Mouse (Mus musculus) gastrocnemius, adult 8-10 months (tissue): Measurements from ENCODE around the gene Gm17324. TPM values are rescaled to one million over a fixed set of nuclear protein-coding genes. Genes with fewer than 3 reads are reported as not detected.

ENCODE experiments used
- DNase-seq, 2 experiments: peaks; one replicate each; pipeline ENCODE4 v3.0.0; 2022; ENCODE audit warnings: low spot score in 2 of 2
- microRNA-seq: library from miRNA; unstranded; fragments of <30 nt; microRNA quantifications from one replicate; pipeline ENCODE4 v1.2.0, GENCODE M21; 2022
- total RNA-seq, 4 experiments: library from RNA; stranded (reverse); gene quantifications; 2 replicates each; pipeline ENCODE4 v1.2.4; 2022

The Gm17324 gene
- total RNA-seq, 4 experiments from 2014 or later, result not detected

DNA sequence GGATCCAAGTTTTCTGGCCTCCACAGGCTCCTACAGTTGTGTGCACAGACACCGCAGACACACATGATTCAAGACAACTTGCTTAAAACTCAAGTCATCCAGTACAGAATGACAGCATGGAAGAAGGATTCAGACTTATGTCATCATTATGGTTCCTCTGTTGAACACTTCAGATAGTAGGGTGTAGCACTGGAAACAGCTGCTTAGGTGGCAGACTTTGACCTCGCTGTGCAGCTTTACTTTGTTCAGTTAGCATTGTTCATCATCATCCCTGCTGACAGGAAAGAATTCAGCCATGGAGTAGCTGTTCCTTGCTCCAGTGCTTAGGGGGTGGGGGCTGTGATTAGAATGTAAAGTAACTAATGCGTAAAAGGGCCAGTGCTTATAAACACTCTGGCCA, 17.1 kb upstream of the Gm17324 start:
- DNase-seq, result no peak

DNA sequence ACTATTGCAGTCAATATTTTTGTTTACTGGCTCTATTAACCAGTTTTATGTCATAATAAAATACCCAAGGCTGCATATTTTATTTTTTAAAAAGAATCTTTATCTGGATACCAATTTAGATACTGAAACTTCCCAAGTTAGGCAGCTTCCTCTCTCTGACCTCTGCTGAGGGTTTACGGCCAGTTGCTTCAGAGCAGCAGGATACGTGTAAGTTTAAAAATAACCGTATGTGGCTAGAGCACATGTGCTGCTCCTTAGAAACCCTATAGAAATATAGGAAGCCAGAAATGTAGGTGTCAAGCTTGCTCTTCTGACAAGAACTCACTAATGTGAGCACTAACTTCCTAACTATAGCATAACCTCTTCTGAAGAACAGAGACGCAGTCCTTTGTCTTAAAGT, 14.8 kb upstream of the Gm17324 start:
- DNase-seq, result no peak

DNA sequence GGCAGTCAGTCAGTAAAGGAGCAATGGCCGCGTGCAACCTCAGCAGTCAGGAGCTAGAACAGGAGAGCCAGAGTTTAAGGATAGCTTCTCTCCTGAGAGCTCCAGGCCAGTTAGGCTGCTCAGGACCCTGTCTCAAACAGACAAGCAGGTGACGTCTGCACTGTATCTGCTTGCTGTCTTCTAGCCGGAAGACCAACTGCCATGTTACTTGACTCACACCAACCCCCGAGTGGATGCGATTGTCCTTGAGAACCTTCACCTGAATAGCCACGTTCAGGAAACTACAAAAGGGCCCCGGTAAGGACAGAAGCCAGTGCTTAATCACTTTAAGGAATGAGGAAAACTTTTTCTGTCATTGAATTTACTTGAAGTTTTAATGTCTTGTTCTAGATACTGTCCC, 8.4 kb upstream of the Gm17324 start:
- DNase-seq, result no peak

DNA sequence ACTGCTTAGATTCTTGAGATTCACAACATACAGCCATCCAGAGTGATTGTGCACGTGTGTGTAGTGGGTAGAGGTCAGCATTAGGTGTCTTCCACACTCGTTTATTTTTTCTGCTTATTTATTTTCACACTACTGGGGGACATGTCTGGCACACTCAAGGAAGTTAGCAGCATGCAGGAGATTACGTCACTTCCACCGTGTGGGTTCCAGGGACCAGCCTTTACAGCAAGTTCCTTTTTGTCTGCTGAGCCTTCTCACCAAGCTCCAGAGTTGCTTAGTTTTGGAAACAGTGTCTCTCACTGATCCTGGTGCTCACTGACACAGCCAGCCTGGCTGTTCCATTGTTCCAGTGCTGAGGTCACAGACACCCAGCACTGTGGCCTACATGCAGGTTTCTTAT, 2.8 kb upstream of the Gm17324 start:
- no peak for DNase-seq

DNA sequence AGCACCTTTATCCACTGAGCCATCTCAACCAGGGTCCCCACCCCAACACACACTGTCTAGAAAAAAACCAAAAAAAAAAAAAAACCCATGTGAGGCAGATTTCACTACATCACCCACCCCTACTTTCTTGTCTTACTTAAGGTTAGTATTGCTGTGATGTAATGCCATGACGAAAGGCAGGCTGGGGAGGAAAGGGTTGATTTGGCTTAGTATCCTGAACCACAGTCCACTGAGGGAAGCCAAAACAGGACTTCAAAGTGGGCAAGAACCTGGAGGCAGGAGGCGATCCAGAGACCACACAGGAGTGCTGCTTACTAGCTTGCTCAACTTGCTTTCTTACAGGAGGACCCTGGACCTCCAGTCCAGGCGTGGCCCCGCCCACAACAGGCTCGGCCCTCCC, 1.8 kb upstream of the Gm17324 start:
- DNase-seq, result no peak

DNA sequence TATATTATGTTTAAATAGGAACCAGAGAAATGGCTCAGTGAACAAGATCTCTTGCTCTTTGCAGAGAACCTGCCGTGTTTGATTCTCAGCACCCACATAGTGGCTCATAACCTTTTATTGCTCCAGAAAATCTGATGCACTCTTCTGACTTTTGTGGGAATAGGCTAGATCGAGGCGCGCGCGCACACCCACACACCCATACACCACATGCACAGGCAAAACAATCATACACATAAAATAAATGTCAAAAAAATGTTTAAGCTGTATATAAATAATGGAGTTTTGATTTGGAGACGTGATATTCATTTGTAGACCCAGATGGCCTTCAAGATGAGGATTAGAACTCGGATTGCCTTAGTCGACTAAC, 997 bp downstream of the Gm17324 start:
- no peak for DNase-seq

DNA sequence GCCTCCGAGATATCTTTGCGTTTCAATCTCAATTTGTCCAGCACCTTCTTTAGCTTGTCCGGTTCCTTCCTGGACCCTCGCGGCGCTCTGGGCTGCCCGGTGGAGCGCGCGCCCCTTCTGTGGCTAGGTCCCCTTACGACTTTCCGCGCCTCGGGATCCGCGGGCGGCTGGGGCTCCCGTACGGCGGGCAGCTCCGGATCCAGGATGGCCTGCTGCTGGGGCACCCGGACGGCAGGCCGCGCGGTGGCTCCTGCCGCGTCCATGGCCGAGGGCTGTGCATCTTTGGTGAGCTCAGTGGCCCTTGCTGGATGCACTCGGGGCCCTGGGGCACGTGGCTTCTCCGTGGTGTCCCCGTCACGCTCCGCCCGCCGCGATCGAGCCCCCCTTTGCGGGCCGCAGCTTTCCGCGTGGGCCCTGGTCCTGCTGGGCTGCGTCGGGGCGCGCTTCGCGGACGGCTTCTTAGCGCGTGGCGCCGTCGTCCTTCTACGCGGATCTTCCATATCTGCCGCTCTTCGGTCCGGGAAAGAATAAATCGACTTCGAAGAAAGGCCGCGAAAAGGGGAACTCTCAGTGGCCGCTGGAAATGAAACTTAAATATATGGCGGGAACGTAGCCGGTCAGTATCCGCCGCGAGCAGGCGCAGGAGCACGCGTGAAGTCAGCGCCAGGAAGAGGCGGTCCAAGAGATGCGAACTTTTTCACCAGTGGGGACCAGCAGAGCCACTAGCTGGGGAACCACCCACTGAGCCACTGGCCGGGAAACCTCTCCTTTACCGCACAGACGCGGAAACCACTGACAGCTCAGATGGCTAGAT, 5.8 kb downstream of the Gm17324 start, which contains the start of gene Cgas:
Cgas (minus strand) TSS at position 659 of the 814 bp plus-strand sequence.
- DNase-seq, result peak; percentile 31 to 46

DNA sequence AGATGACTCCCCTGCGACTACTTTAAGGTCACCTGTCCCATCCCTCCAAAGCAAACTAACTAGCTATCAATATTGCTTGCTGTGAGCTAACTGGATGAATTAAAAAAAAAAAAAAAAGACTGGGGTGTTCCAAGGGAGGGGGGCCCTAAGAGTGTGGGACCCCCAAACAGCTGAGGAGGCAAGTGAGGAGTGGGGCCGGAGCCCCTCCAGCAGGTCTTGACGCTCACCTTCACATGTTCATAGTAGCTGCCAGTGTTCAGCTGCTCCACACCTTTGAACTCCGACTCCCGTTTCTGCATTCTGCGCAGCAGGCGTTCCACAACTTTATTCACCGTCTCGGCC, 6.4 kb downstream of the Gm17324 start:
- DNase-seq, result no peak

DNA sequence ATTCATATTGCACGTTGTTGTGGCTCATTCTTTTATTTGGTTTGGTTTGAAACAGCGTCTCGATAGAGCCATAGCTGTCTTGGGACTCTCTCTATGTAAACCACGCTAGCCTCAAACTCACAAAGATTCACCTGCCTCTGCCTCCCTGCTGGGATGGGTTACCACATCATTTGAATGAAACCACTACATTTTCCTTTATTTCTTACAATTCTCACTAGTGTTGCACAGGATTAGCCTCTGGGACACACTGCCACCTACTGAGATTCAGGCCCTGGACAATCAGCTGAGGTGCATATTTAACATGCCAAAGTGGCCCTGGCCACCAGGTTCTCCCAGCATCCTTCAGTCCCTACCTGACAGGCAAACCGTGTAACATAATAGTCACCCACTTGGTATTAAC, 9.2 kb downstream of the Gm17324 start:
- no peak for DNase-seq

DNA sequence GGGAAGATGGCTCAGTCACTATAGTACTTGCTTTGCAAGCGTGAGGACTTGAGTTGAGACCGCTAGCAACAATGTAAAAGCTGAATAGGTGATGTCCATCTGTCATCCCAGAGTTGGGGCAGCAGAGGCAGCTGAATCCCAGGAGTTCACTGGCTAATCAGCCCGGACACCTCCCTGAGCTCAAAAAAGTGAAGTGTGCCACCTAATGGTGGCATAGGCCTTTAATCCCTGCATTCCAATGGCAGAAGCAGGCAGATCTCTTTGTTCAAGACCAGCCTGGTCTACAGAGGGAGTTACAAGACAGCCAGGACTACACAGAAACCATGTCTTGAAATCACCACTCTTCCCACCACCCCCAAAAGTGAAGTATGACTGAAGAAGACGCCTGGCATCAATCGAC, 16.1 kb downstream of the Gm17324 start:
- no peak for DNase-seq

DNA sequence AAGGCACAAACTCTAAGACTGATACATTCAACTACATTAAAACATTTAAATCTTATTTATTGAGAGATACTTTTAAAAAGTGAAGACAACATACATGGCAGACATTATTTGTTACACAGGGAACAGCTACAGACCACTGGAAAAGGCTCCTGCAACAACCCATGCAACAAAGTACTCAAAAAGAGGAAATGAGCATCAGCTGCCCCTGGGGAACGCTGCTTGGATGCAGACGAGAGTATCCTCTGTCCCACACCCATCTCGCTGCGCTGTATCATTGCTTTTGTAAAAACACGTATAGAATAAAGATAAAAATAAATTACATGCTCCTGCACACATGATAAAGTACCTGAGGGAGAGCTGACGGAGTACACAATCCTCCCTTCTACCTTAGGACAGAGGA, 18.1 kb downstream of the Gm17324 start:
- no peak for DNase-seq

DNA sequence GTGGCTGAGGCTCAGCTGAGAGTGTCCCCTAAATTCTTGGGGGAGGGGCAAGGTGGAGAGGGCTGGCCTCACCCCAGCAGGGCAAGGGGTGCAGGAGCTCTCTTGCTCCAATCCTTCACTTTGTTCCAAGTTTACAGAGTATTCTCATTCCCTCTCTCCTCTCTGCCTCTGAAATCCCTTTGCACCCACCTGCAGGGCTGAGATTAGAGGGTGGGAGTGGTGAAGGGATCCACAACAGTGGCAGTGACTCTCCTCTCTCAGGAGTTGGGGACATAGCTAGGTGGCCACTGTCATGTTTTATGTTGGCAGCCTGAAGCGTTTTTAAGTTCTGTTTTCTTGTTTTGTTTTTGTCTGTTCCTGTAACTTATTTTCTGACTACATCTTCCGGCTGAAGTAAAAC, 19.0 kb downstream of the Gm17324 start:
- DNase-seq, result no peak

DNA sequence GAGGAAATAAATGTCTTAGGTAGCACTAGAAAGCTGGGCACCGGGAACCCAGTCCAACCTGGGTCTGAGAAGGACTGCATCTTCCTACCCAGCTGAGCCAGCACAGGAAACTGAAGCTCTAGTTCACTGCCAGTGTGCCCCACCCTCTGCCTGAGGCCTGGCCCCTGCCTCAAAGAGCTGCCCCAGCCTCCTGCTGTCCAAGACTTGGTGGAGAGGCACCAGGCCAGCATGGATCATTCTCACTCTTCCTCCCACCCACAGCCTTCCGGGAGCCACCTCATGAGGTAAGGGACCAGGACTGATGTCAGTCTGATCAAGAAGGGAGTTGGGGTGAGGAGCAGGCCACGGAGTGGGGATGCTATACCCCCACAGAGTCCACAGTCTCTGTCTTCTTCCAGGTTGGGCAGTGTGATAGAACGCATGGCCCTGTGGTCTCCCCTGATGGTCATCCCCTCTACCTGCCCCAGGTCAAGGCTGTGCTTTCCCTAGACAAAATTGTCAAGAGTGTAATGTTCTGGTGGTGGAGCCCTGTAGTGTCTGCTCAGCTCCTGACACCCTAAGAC, 19.6 kb downstream of the Gm17324 start:
- no peak for DNase-seq

DNA sequence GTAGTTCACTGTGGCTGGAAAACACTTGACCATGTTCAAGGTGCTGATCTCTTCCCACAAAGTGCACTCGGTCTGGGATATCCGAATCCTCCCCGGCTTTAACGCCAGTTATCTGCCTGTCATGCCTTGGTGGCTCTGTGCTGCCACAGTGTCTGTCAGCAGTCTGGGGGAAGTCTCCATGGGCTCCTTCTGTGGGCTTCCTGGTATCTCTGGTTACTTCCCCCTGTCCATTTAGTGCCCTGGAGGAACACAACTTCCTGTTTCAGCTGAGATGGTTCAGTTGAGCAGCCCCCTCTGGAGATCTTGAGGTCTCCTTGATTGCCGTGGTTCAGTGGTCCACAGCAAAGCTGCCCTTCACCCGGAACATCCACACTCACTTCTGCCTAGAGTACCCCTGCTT, 20.4 kb downstream of the Gm17324 start:
- no peak for DNase-seq

DNA sequence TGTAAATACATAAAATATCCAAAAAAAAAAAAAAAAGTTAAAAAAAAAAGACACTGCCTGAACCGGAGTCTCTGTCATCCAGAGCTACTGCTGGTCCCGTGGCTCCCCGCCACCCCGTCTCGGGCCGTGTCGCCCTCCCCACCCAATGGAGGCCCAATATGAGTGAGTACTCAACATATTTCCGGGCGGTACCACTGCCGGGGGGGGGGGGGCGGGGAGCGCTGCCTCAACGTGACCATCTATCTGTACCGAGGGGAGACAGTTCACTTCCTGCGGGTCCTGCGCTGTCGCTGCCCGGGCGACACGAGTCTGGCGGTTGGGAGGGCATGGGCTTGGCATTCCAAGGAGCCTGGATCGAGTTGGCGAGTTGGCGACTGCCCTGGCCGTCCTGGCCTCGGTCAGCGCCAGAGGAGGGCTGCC, 21.2 kb downstream of the Gm17324 start:
- DNase-seq, result no peak

DNA sequence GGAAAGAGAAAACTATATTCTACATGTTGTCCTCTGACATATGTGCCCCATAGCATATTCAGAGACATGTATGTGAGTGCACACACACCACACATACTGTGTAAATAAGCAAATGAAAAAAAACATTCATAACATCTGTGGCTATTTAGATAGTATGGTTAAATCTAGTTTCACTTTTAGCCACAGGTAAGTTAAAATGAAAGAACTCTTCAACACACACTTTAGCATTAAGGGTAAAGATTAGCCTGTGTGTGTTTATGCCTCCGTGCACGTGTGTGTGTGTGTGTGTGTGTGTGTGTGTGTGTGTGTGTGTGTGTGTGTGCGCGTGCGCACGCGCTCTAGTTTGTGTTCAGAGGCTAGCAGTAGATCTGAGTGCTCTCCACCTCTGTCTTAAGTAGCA, 47.0 kb downstream of the Gm17324 start:
- no peak for DNase-seq

DNA sequence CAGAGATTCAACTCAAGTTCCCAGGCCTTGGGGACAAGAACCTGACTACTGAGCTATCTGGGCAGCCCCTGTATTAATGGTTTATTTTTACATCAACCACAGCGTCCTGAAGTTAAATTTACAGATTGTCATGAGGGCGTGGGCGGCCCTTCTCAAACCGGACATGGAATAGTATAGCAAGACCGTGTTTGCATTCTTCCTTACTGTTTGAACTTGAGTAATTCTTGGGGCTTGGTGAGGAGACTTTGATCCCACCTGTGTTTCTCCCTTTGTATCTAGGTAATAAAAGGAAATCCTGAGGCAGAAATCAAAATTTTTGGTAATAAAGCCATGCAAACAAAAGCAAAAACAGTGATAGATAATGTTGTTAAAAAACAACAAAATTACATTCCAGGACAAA, 48.0 kb downstream of the Gm17324 start:
- no peak for DNase-seq

Small RNAs within 50 kb of the gene (microRNA-seq; reads per million reads assigned to microRNA genes)
- gene Gm26377, result not detected

Other genes starting within 250 kb of the Gm17324 start
- gene Gsta1, start 218.1 kb downstream of the Gm17324 start, total RNA-seq, result not detected
- gene Gm3776, start 191.7 kb downstream of the Gm17324 start, total RNA-seq, result not detected
- under 1 TPM in 1 of 4 experiments, not detected in 3; 0.65 TPM for gene Gm10639, start 158.9 kb downstream of the Gm17324 start, total RNA-seq
- not detected for gene Omt2a, start 134.0 kb downstream of the Gm17324 start, total RNA-seq
- not detected for gene Omt2b, start 121.2 kb downstream of the Gm17324 start, total RNA-seq
- not detected for gene Gsta2, start 93.0 kb downstream of the Gm17324 start, total RNA-seq
- not detected for gene Dppa5a, start 80.6 kb downstream of the Gm17324 start, total RNA-seq
- not detected for gene Ooep, start 70.1 kb downstream of the Gm17324 start, total RNA-seq
- not detected for gene Ddx43, start 53.0 kb downstream of the Gm17324 start, total RNA-seq
- under 1 TPM in 3 of 4 experiments, not detected in 1; 0.11 to 0.17 (median 0.16) TPM for gene Cgas, start 5.5 kb downstream of the Gm17324 start, total RNA-seq
- gene Mto1, start 578 bp downstream of the Gm17324 start, total RNA-seq, result 10 to 100 TPM; 16.4 to 19.4 (median 18.0) TPM
- 100 to 1,000 TPM; 235 to 456 (median 334) TPM for gene Eef1a1, start 40.4 kb upstream of the Gm17324 start, total RNA-seq
- 1 to 10 TPM; 2.2 to 2.8 (median 2.7) TPM for gene Slc17a5, start 139.3 kb upstream of the Gm17324 start, total RNA-seq
- under 1 TPM; 0.19 to 0.63 (median 0.26) TPM for gene Cd109, start 166.8 kb upstream of the Gm17324 start, total RNA-seq